Mouse (Mus musculus): ENCODE data around the gene Plekha4. TPM values are rescaled to one million over a fixed set of nuclear protein-coding genes. Genes with fewer than 3 reads are reported as not detected.
"Not testable (repeated sequence)": the region's sequence is repeated elsewhere in the genome, so short reads cannot be mapped to it uniquely, and the experiment has no call there.

The Plekha4 gene
- 0.80 and 1.5 TPM in 2 replicates for polyA plus RNA-seq (2014; fragmentation: Nextera tagmentation; extraction: Ambion mirVana)

DNA sequence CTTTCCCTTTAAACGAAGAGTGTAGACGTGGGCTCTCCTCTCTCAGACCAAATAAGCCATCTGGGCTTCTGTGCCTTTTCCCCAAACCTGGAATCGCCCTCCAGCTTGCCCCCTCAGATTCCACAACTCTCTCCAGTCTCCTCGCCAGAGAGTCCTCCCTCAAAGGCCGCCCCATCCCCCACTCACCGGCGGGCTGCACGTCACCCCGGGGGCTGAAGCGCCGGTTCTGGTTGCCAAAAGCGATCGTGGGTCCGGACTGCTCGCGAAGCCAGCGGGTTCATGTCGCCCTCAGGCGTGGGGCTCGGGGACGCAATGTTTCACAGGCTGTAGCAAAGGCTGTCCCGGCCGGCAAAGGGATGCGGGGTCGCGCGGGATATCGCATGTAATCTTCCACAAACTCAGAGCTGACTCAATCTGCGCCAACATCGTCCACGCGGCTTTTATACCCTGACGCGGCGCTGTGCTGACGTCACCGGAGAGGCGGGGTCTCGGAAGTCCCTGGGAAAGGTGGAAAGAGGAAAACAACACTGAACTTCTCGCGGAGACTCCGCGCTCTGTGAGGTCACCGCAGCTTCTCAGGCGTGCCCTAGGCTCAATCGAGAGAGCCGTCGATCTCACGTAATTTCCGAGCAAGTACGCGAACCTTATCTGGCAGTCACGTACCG, at the start of gene Plekha4, which contains the start of gene Ppp1r15a:
TSS of gene Plekha4 (plus strand) at position 522 of the 665 bp plus-strand sequence.
TSS of gene Ppp1r15a (minus strand) at position 460 of the 665 bp plus-strand sequence.
- Histone ChIP-seq H3K9me3 (ENCODE audit: control insufficient read depth, low read length) (no peaks in the 10 kb centered on the region), H3K27me3 (ENCODE audit: control insufficient read depth, insufficient read depth, low read length) (no peaks in the 10 kb centered on the region), H3K9ac (ENCODE audit: low read length) (peak within 1 kb of the TSS; percentile 75), H3K4me2 (ENCODE audit: low read depth, low read length, severe bottlenecking) (peak within 1 kb of the TSS; percentile 43), H3K4me1 (replicated peaks; ENCODE audit: control insufficient read depth, insufficient read depth, low read length) (peaks cover 7% of the 10 kb centered on the region; the same call in 1 of the 2 replicates), H3K27ac (ENCODE audit: low read depth, low read length) (peak within 1 kb of the TSS; percentile 42; the same call in 1 of the 2 replicates), H3K36me3 (ENCODE audit: control insufficient read depth, insufficient read depth, low read length) (no peaks in the 10 kb centered on the region; the same call in 1 of the 2 replicates), H3K4me3 (ENCODE audit: low read depth, low read length) (peak within 1 kb of the TSS; percentile 68)
- ATAC-seq (replicated peaks; ENCODE audit: low FRiP score) (peak; percentile 81), DNase-seq (ENCODE audit: low spot score) (peak; percentile 97)
- WGBS, result under 1% methylated on average over 54 of the region's 54 CpGs

DNA sequence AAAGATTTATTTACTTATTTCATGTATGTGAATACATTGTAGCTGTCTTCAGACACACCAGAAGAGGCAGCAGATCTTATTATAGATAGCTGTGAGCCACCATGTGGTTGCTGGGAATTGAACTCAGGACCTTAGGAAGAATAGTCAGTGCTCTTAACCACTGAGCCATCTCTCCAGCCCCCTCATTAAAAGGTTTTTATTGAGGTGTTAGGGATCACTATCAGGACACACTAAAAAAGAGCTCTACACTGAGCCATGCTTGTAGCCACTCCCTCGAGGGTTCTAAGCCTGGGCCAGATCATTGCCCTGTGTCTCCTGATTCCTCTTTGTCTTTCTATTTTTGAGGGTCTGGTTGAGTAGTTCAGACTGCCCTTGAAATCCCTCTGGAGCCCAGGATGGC, 49.7 kb upstream of the Plekha4 start:
- Histone ChIP-seq H3K27me3 (ENCODE audit: control insufficient read depth, insufficient read depth, low read length) (no peaks in the 10 kb centered on the region), H3K4me2 (ENCODE audit: low read depth, low read length, severe bottlenecking) (no peak overlapping the region)
- no peak for DNase-seq (ENCODE audit: low spot score)

GRCm38 (mm10) chr7:45477003-45477402, 49.1 kb upstream of the Plekha4 start:
- Histone ChIP-seq H3K9me3 (ENCODE audit: control insufficient read depth, low read length) (no peaks in the 10 kb centered on the region), H3K27ac (ENCODE audit: low read depth, low read length) (no peak overlapping the region), H3K9ac (ENCODE audit: low read length) (no peak overlapping the region), H3K36me3 (ENCODE audit: control insufficient read depth, insufficient read depth, low read length) (no peaks in the 10 kb centered on the region), H3K27me3 (ENCODE audit: control insufficient read depth, insufficient read depth, low read length) (no peaks in the 10 kb centered on the region), H3K4me1 (replicated peaks; ENCODE audit: control insufficient read depth, insufficient read depth, low read length) (no peaks in the 10 kb centered on the region), H3K4me3 (ENCODE audit: low read depth, low read length) (no peak overlapping the region), H3K4me2 (ENCODE audit: low read depth, low read length, severe bottlenecking) (no peak overlapping the region)
- DNase-seq (ENCODE audit: low spot score), result peak; percentile 69
- WGBS, result 19% methylated on average over 3 of the region's 3 CpGs
- ATAC-seq (replicated peaks; ENCODE audit: low FRiP score), result no peak

More for the DNA sequence above, 49.7 kb upstream of the Plekha4 start:
- H3K27ac ChIP-seq (ENCODE audit: low read depth, low read length), result no peak overlapping the region
- ATAC-seq (replicated peaks; ENCODE audit: low FRiP score), result no peak
- no peaks in the 10 kb centered on the region for H3K9me3 ChIP-seq (ENCODE audit: control insufficient read depth, low read length)
- H3K36me3 ChIP-seq (ENCODE audit: control insufficient read depth, insufficient read depth, low read length), result no peaks in the 10 kb centered on the region
- no peak overlapping the region for H3K9ac ChIP-seq (ENCODE audit: low read length)
- 47% methylated on average over 1 of the region's 1 CpGs for WGBS
- H3K4me1 ChIP-seq (replicated peaks; ENCODE audit: control insufficient read depth, insufficient read depth, low read length), result no peaks in the 10 kb centered on the region
- H3K4me3 ChIP-seq (ENCODE audit: low read depth, low read length), result no peak overlapping the region

- DNase-seq (ENCODE audit: low spot score), result no peak
- Histone ChIP-seq H3K9ac (ENCODE audit: low read length) (no peak overlapping the region), H3K4me3 (ENCODE audit: low read depth, low read length) (no peak overlapping the region), H3K4me2 (ENCODE audit: low read depth, low read length, severe bottlenecking) (no peak overlapping the region), H3K4me1 (replicated peaks; ENCODE audit: control insufficient read depth, insufficient read depth, low read length) (no peaks in the 10 kb centered on the region), H3K36me3 (ENCODE audit: control insufficient read depth, insufficient read depth, low read length) (no peaks in the 10 kb centered on the region), H3K27me3 (ENCODE audit: control insufficient read depth, insufficient read depth, low read length) (no peaks in the 10 kb centered on the region), H3K27ac (ENCODE audit: low read depth, low read length) (no peak overlapping the region), H3K9me3 (ENCODE audit: control insufficient read depth, low read length) (no peaks in the 10 kb centered on the region)
- 93% methylated on average over 7 of the region's 7 CpGs for WGBS
- ATAC-seq (replicated peaks; ENCODE audit: low FRiP score), result no peak
These were observed 47.4 kb upstream of the Plekha4 start for GRCm38 (mm10) chr7:45478774-45479173.

GRCm38 (mm10) chr7:45480310-45480709, 45.8 kb upstream of the Plekha4 start:
- H3K9me3 ChIP-seq (ENCODE audit: control insufficient read depth, low read length); H3K4me1 ChIP-seq (replicated peaks; ENCODE audit: control insufficient read depth, insufficient read depth, low read length); H3K4me3 ChIP-seq (ENCODE audit: low read depth, low read length); H3K4me2 ChIP-seq (ENCODE audit: low read depth, low read length, severe bottlenecking); ATAC-seq (replicated peaks; ENCODE audit: low FRiP score); H3K27ac ChIP-seq (ENCODE audit: low read depth, low read length); H3K9ac ChIP-seq (ENCODE audit: low read length); H3K27me3 ChIP-seq (ENCODE audit: control insufficient read depth, insufficient read depth, low read length); H3K36me3 ChIP-seq (ENCODE audit: control insufficient read depth, insufficient read depth, low read length); DNase-seq (ENCODE audit: low spot score): not testable (repeated sequence)
- 79% methylated on average over 3 of the region's 4 CpGs for WGBS

GRCm38 (mm10) chr7:45481374-45481927, 44.7 kb upstream of the Plekha4 start, which contains the start of gene Tulp2:
TSS of gene Tulp2 (plus strand) at chr7:45481877.
- Histone ChIP-seq H3K4me3 (ENCODE audit: low read depth, low read length) (no peak within 1 kb of the TSS), H3K9me3 (ENCODE audit: control insufficient read depth, low read length) (no peaks in the 10 kb centered on the region), H3K27me3 (ENCODE audit: control insufficient read depth, insufficient read depth, low read length) (no peaks in the 10 kb centered on the region), H3K4me2 (ENCODE audit: low read depth, low read length, severe bottlenecking) (no peak within 1 kb of the TSS), H3K4me1 (replicated peaks; ENCODE audit: control insufficient read depth, insufficient read depth, low read length) (no peaks in the 10 kb centered on the region), H3K36me3 (ENCODE audit: control insufficient read depth, insufficient read depth, low read length) (no peaks in the 10 kb centered on the region), H3K9ac (ENCODE audit: low read length) (no peak within 1 kb of the TSS), H3K27ac (ENCODE audit: low read depth, low read length) (no peak within 1 kb of the TSS)
- 53% methylated on average over 14 of the region's 15 CpGs for WGBS
- peak; percentile 65 for DNase-seq (ENCODE audit: low spot score)
- ATAC-seq (replicated peaks; ENCODE audit: low FRiP score), result peak; percentile 76

DNA sequence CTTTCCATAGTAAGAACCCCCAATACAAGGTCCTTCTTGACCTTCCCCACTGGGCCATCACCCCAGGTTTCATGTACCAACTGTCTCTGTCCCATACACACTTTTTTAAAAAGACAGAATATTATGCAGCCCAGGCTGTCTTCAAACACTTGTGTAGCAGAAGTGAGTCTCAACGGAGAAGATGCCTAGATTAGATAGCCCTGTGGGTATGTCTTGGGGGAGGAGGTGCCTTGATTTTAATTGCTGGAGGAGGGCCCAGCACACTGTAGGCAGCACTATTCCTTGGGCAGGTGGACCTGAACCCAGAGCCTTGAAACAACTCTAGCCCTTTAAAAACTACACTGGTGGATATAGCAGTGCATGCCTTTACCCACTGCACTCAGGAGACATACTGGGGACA, 44.0 kb upstream of the Plekha4 start:
- no peak overlapping the region for H3K27ac ChIP-seq (ENCODE audit: low read depth, low read length)
- 93% methylated on average over 1 of the region's 1 CpGs for WGBS
- DNase-seq (ENCODE audit: low spot score), result no peak
- no peak overlapping the region for H3K4me3 ChIP-seq (ENCODE audit: low read depth, low read length)
- ATAC-seq (replicated peaks; ENCODE audit: low FRiP score), result no peak
- no peak overlapping the region for H3K9ac ChIP-seq (ENCODE audit: low read length)
- H3K9me3 ChIP-seq (ENCODE audit: control insufficient read depth, low read length), result no peaks in the 10 kb centered on the region
- no peak overlapping the region for H3K4me2 ChIP-seq (ENCODE audit: low read depth, low read length, severe bottlenecking)
- H3K4me1 ChIP-seq (replicated peaks; ENCODE audit: control insufficient read depth, insufficient read depth, low read length), result no peaks in the 10 kb centered on the region
- no peaks in the 10 kb centered on the region for H3K27me3 ChIP-seq (ENCODE audit: control insufficient read depth, insufficient read depth, low read length)
- no peaks in the 10 kb centered on the region for H3K36me3 ChIP-seq (ENCODE audit: control insufficient read depth, insufficient read depth, low read length)

DNA sequence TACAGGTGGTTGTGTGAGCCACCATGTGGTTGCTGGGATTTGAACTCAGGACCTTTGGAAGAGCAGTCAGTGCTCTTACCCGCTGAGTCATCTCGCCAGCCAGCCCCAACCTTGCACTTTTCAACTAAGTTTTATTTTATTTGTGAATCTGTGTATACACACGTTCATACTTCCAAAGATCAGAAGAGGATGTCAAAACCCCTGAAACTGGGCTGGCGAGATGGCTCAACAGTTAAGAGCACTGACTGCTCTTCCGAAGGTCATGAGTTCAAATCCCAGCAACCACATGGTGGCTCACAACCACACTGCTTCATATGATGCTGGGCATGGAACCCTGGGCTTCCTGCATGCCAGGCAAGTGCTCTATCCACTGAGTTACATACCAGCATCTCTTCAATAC, 41.1 kb upstream of the Plekha4 start:
- H3K27ac ChIP-seq (ENCODE audit: low read depth, low read length); H3K9ac ChIP-seq (ENCODE audit: low read length); H3K9me3 ChIP-seq (ENCODE audit: control insufficient read depth, low read length); H3K36me3 ChIP-seq (ENCODE audit: control insufficient read depth, insufficient read depth, low read length); ATAC-seq (replicated peaks; ENCODE audit: low FRiP score); H3K4me3 ChIP-seq (ENCODE audit: low read depth, low read length); H3K4me1 ChIP-seq (replicated peaks; ENCODE audit: control insufficient read depth, insufficient read depth, low read length); DNase-seq (ENCODE audit: low spot score); H3K4me2 ChIP-seq (ENCODE audit: low read depth, low read length, severe bottlenecking); H3K27me3 ChIP-seq (ENCODE audit: control insufficient read depth, insufficient read depth, low read length): not testable (repeated sequence)
- WGBS, result 95% methylated on average over 5 of the region's 5 CpGs
